Mouse (Mus musculus): ENCODE measurements at regions not wholly inside any gene's neighbourhood (a gene's known extent, or its start where the extent isn't known, plus 50 kb on each side); places are given as distances from the start of the nearest gene placed in this dataset.

GRCm38 (mm10) chr12:25300804-25301390 is 204.0 kb upstream of the Id2 start:
- no peak for DNase-seq (ENCODE audit: low spot score in 2 of 2)

- DNase-seq (ENCODE audit: low spot score in 2 of 2) = no peak
Observed at GRCm38 (mm10) chr12:25299603-25300471, 202.9 kb upstream of the Id2 start.

- DNase-seq (ENCODE audit: low spot score in 2 of 2) = no peak
Observed at GRCm38 (mm10) chr12:25298766-25299165, 201.8 kb upstream of the Id2 start.

- no peak for DNase-seq (ENCODE audit: low spot score in 2 of 2)
Observed at GRCm38 (mm10) chr12:25297960-25298359, 201.0 kb upstream of the Id2 start.

- no peak for DNase-seq (ENCODE audit: low spot score in 2 of 2)
Observed at GRCm38 (mm10) chr12:25296648-25297047, 199.7 kb upstream of the Id2 start.

GRCm38 (mm10) chr12:25294179-25295025 is 197.5 kb upstream of the Id2 start:
- no peak for DNase-seq (ENCODE audit: low spot score in 2 of 2)

GRCm38 (mm10) chr12:25293470-25294178 is 196.7 kb upstream of the Id2 start:
- no peak for DNase-seq (ENCODE audit: low spot score in 2 of 2)

GRCm38 (mm10) chr12:25289381-25289780 is 192.4 kb upstream of the Id2 start:
- no peak for DNase-seq (ENCODE audit: low spot score in 2 of 2)

- no peak for DNase-seq (ENCODE audit: low spot score in 2 of 2)
Observed at GRCm38 (mm10) chr12:25283808-25284207, 186.9 kb upstream of the Id2 start.

- DNase-seq (ENCODE audit: low spot score in 2 of 2) = no peak
Observed at GRCm38 (mm10) chr12:25281438-25281837, 184.5 kb upstream of the Id2 start.

- no peak for DNase-seq (ENCODE audit: low spot score in 2 of 2)
Observed at GRCm38 (mm10) chr12:25273631-25274305, 176.8 kb upstream of the Id2 start.

- no peak for DNase-seq (ENCODE audit: low spot score in 2 of 2)
Observed at GRCm38 (mm10) chr12:25272752-25273125, 175.8 kb upstream of the Id2 start.

GRCm38 (mm10) chr12:25272114-25272751 is 175.3 kb upstream of the Id2 start:
- no peak for DNase-seq (ENCODE audit: low spot score in 2 of 2)

GRCm38 (mm10) chr12:25269878-25270277 is 172.9 kb upstream of the Id2 start:
- no peak for DNase-seq (ENCODE audit: low spot score in 2 of 2)

GRCm38 (mm10) chr12:25268871-25269850 is 172.2 kb upstream of the Id2 start:
- DNase-seq (ENCODE audit: low spot score in 2 of 2) = no peak

GRCm38 (mm10) chr12:25268323-25268722 is 171.4 kb upstream of the Id2 start:
- DNase-seq (ENCODE audit: low spot score in 2 of 2) = no peak

GRCm38 (mm10) chr12:25267572-25268115 is 170.7 kb upstream of the Id2 start:
- no peak for DNase-seq (ENCODE audit: low spot score in 2 of 2)

GRCm38 (mm10) chr12:25266701-25267571 is 170.0 kb upstream of the Id2 start:
- no peak for DNase-seq (ENCODE audit: low spot score in 2 of 2)
